Mouse (Mus musculus): ENCODE results near the gene Rpl18.

- TF ChIP-seq POLR2A (IDR thresholded peaks at IDR 0.05; ENCODE audit: low read depth, low read length) (no peak), CTCF (IDR thresholded peaks at IDR 0.05; ENCODE audit: extremely low read depth, insufficient read depth, insufficient read length, insufficient replicate concordance) (peak; percentile 17; the same call in 1 of the 2 replicates)
Observed at GRCm38 (mm10) chr7:45746518-45746917, 31.3 kb downstream of the Rpl18 start.

Data from spleen, adult 2 months (tissue).